22 mouse cellular contexts compared by ENCODE assay signal in the genomic region with DNA sequence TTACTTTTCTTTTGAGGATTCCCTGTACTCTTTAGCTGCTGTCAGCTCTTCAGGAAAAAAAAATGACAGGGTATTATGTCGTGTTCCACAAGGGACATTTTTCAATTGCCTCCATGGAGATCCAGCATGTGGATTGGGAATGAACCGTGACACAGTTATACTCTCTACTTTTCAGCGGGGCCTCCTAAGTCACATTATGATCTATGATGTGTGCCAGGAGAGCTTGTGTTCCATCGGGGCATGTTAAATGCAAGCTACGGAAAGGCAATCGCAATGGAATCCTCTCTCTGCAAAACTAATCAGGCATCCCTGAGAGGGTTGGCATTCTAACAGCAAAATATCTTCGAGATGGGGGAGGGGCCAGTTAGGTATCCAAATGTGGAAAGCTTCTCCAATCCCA.
DNase-seq lines count a peak whose midpoint lies in the region; ATAC-seq and TF ChIP-seq lines count a peak whose summit lies in the region.
"Had no signal": no experiment of that assay in that cellular context is flagged by ENCODE, and none has a peak within 500 bp of the region (broad histone marks: within the 10 kb centered on the region; RNA-seq: fewer than 3 reads in every experiment).

No protein-coding gene starts in this region.

- H3K9ac ChIP-seq in hindbrain, embryonic 13.5 days: no peak overlapping the region
- H3K9ac ChIP-seq in hindbrain, embryonic 16.5 days (ENCODE audit: low read depth, low read length): no peak overlapping the region
- H3K9ac ChIP-seq: embryonic facial prominence, embryonic 13.5 days had no signal

- H3K4me2 ChIP-seq in hindbrain, embryonic 13.5 days: no peak overlapping the region
- no peak overlapping the region for H3K4me2 ChIP-seq in hindbrain, embryonic 16.5 days (ENCODE audit: low read length)
- H3K4me2 ChIP-seq: embryonic facial prominence, embryonic 13.5 days had no signal

- H3K4me3 ChIP-seq in hindbrain, embryonic 10.5 days: no peak overlapping the region
- H3K4me3 ChIP-seq in hindbrain, embryonic 13.5 days: no peak overlapping the region
- H3K4me3 ChIP-seq in hindbrain, embryonic 16.5 days (ENCODE audit: low read length): no peak overlapping the region
- H3K4me3 ChIP-seq: embryonic facial prominence, embryonic 13.5 days; erythroblast, embryonic 14.5 days; forebrain, embryonic 10.5 days; heart, embryonic 10.5 days had no signal

- H3K36me3 ChIP-seq in hindbrain, embryonic 10.5 days: no peaks in the 10 kb centered on the region
- no peaks in the 10 kb centered on the region for H3K36me3 ChIP-seq in hindbrain, embryonic 13.5 days
- no peaks in the 10 kb centered on the region for H3K36me3 ChIP-seq in hindbrain, embryonic 16.5 days (ENCODE audit: control insufficient read depth, insufficient read depth, low read length)
- H3K36me3 ChIP-seq: embryonic facial prominence, embryonic 13.5 days; forebrain, embryonic 10.5 days; heart, embryonic 10.5 days had no signal

- no peak for ATAC-seq in hindbrain, embryonic 13.5 days (ENCODE audit: low FRiP score)
- ATAC-seq in hindbrain, embryonic 16.5 days: peak; percentile 63
- ATAC-seq in granulocyte monocyte progenitor cell, adult 5-6 weeks (replicated peaks; ENCODE audit: poor library complexity, severe bottlenecking): no peak
- ATAC-seq: forebrain, embryonic 14.5 days; intestine, postnatal 0 days had no signal

- peak overlapping the region; percentile 13; the same call in 1 of the 2 replicates for H3K27ac ChIP-seq in hindbrain, embryonic 10.5 days
- no peak overlapping the region for H3K27ac ChIP-seq in hindbrain, embryonic 13.5 days
- no peak overlapping the region for H3K27ac ChIP-seq in hindbrain, embryonic 16.5 days (ENCODE audit: low read depth, low read length)
- H3K27ac ChIP-seq: embryonic facial prominence, embryonic 13.5 days; forebrain, embryonic 10.5 days; heart, embryonic 10.5 days had no signal

- 0 out of 2 replicates have a peak, but pooled peaks cover 3% of the 10 kb centered on the region for H3K4me1 ChIP-seq in hindbrain, embryonic 10.5 days (replicated peaks)
- peaks cover 8% of the 10 kb centered on the region for H3K4me1 ChIP-seq in hindbrain, embryonic 13.5 days (replicated peaks)
- no peaks in the 10 kb centered on the region for H3K4me1 ChIP-seq in hindbrain, embryonic 16.5 days (ENCODE audit: control insufficient read depth, insufficient read depth, low read depth, low read length)
- H3K4me1 ChIP-seq: forebrain, embryonic 10.5 days; heart, embryonic 10.5 days had no signal

- H3K27me3 ChIP-seq in hindbrain, embryonic 10.5 days (ENCODE audit: insufficient read depth, poor library complexity, severe bottlenecking): no peaks in the 10 kb centered on the region
- no peaks in the 10 kb centered on the region for H3K27me3 ChIP-seq in hindbrain, embryonic 13.5 days
- H3K27me3 ChIP-seq in hindbrain, embryonic 16.5 days (replicated peaks; ENCODE audit: control insufficient read depth, insufficient read depth, low read length): no peaks in the 10 kb centered on the region
- H3K27me3 ChIP-seq: embryonic facial prominence, embryonic 13.5 days had no signal

- TF ChIP-seq POLR2A in brain, embryonic 14.5 days (IDR thresholded peaks at IDR 0.05; ENCODE audit: borderline replicate concordance, extremely low read depth, insufficient read depth, insufficient read length, poor library complexity, severe bottlenecking): no peak

- no peak for TF ChIP-seq CTCF in brain, embryonic 14.5 days (IDR thresholded peaks at IDR 0.05; ENCODE audit: borderline replicate concordance, extremely low read depth, insufficient read depth, insufficient read length)

- WGBS in hindbrain, embryonic 10.5 days: 57% methylated on average over 7 of the region's 7 CpGs
- 27% methylated on average over 7 of the region's 7 CpGs for WGBS in hindbrain, embryonic 13.5 days
- 21% methylated on average over 7 of the region's 7 CpGs for WGBS in hindbrain, embryonic 16.5 days

- H3K9me3 ChIP-seq in hindbrain, embryonic 10.5 days: no peaks in the 10 kb centered on the region
- H3K9me3 ChIP-seq in hindbrain, embryonic 13.5 days: no peaks in the 10 kb centered on the region
- no peaks in the 10 kb centered on the region for H3K9me3 ChIP-seq in hindbrain, embryonic 16.5 days (ENCODE audit: control insufficient read depth, low read length)
- H3K9me3 ChIP-seq: embryonic facial prominence, embryonic 13.5 days; forebrain, embryonic 10.5 days; heart, embryonic 10.5 days had no signal

- peak; percentile 21 for DNase-seq in embryo, embryonic 11 days
- no peak for DNase-seq in embryo, embryonic 9.5 days (ENCODE audit: extremely low spot score)
- peak; percentile 4 for DNase-seq in hindbrain, embryonic 10.5 days (ENCODE audit: low spot score)
- DNase-seq in brain, embryonic 14.5 days (ENCODE audit: low read depth): peak; percentile 21
- DNase-seq in frontal cortex, adult 2 months (ENCODE audit: extremely low spot score in 1 of 2, low spot score in 1 of 2): no peak
- DNase-seq: adrenal gland, postnatal 10 days; cerebellum, adult 11-12 months; cerebellum, adult 9-10 months; cerebellum, postnatal 25 days; gastrocnemius, postnatal 10 days; heart, postnatal 10 days; heart, postnatal 4 days; kidney, adult 9 months had no signal

Comparison
In these comparisons a context has a peak if more than half of its experiments do, and no peak if none do; other contexts are left out.
1. DNase-seq: peak in embryo, embryonic 11 days (single experiment), hindbrain, embryonic 10.5 days (single experiment) and brain, embryonic 14.5 days (single experiment); none in embryo, embryonic 9.5 days (single experiment) and frontal cortex, adult 2 months (0 of 2).